Mouse (Mus musculus) lung, adult 18-20 months (tissue): Measurements from ENCODE around the gene Gm49384.

Experiments
- DNase-seq, 2 experiments: peaks; one replicate each; pipeline ENCODE4 v3.0.0; 2022; ENCODE audit warnings: mixed read lengths in 2 of 2

The Gm49384 gene

DNA sequence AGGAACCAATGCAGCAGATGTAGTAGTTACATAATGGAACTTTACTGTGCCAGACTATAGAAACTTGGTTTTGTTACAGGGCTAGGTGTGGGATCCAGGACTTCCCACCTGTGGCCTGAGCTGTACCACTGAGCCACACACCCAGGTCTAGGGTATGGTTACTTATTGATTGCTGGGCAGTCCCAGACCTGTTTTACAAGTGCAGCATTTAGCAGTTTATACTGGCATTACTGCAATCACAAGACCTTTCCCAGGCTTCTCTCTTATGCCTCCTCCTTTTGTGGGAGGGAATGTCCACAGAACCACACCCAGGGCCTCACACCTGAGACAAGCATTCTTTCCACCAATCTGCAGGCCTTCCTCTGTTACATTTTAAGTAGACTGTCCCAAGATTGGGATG lies 5.1 kb downstream of the Gm49384 start:
- no peak for DNase-seq

GRCm38 (mm10) chr12:69198164-69198535 lies 5.9 kb downstream of the Gm49384 start, which contains the start of gene Dnaaf2:
Gene Dnaaf2, minus strand, starts transcription at chr12:69198429.
- peak; percentile 66 to 75 for DNase-seq

DNA sequence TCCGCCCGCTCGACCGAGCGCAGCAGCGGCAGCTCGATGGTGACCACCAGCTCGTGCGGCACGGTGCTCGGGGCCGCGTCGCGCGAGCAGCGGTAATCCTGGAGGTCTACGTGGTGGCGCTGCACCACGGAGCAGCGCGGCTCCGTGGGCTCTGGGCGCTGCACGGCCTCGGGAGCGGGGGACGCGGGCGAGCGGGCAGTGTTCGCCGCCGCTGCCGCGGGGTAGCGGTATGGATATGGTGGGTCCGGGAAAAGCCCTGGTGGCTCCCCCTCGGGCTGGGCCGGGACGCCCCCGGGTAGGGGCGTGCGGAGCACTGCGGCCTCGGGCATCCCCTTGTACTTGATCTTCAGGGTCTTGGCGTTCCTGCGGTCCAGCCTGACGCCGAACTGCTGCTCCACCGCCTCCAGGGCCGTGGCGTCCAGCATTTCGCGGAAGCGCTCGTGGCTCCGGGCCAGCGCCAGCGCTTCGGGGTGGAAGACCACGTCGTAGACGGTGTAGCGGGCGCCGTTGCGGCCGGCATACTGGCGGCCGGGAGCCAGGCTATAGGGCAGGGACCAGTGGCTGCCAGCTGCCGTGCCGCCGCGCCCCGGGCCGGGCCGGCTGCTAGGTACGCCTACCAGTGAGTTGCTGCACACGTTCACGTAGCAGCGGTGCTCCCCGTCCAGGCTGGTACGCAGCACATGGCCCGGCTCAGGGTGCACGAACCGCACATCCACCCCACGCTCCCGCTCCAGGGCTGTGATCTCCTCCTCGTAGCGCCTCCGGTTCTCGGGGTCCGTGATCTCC lies 6.5 kb downstream of the Gm49384 start:
- DNase-seq, result peak; percentile 34 to 52

- peak; percentile 60 to 64 for DNase-seq
These were observed 7.4 kb downstream of the Gm49384 start, which contains the start of gene Gm49383 for GRCm38 (mm10) chr12:69196444-69197377. Gene Gm49383, minus strand, starts transcription at chr12:69197104.

DNA sequence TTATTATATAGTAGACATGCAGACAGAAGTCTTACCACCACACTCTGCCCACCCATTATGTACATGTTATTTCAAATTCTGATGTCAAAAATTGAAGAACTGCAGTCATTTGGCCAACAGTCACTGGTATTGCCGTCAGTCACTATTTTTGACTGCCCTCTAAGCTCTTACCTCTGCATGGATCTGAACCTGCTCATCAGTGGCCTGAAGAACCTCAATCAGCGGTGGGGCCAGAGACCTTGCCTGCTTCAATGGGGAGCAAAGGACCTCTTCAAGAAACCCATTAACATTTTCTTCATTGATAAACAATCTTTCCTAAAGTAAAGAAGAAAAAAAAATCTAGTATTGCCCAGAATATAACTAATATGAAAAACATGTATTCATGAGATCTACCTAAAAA lies 11.4 kb downstream of the Gm49384 start:
- DNase-seq, result no peak

DNA sequence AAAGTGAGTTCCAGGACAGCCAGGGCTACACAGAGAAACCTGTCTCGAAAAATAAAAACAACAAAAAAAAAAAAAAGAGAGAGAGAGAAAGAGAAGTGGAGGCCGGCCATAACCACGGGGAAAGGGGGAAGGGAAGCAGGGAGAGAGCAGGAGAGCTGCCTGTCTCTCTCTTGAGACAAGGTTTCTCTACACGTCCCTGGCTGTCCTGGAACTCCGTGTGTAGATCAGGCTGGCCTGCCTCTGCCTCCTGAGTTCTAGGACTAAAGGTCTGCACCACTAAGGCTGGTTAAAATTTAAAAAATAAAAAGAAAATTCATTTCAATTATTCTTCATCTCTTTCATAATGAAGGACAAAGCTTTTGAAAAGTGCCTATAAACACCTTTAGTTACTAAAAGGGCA lies 12.7 kb downstream of the Gm49384 start:
- DNase-seq, result no peak

GRCm38 (mm10) chr12:69190522-69190921 lies 13.5 kb downstream of the Gm49384 start:
- DNase-seq, result no peak

DNA sequence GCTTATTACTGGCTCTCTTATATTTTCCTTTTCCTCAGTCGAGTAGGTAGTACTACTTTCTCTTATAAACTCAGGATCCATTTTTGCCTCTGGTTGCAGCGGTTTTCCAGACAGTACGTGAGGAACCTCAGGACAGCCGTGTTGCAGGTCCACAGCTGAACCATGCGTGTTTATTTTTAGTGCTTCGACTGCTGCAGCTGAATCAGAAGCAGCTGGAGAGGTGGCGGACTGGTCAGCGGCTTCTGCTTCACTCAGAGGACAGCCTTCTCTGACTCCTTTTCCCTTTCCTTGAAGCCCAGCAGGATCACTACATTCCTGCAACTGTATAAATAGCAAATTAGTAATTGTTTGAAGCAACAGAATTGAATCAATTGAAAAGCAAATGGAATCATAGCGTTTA lies 14.0 kb downstream of the Gm49384 start:
- no peak for DNase-seq

DNA sequence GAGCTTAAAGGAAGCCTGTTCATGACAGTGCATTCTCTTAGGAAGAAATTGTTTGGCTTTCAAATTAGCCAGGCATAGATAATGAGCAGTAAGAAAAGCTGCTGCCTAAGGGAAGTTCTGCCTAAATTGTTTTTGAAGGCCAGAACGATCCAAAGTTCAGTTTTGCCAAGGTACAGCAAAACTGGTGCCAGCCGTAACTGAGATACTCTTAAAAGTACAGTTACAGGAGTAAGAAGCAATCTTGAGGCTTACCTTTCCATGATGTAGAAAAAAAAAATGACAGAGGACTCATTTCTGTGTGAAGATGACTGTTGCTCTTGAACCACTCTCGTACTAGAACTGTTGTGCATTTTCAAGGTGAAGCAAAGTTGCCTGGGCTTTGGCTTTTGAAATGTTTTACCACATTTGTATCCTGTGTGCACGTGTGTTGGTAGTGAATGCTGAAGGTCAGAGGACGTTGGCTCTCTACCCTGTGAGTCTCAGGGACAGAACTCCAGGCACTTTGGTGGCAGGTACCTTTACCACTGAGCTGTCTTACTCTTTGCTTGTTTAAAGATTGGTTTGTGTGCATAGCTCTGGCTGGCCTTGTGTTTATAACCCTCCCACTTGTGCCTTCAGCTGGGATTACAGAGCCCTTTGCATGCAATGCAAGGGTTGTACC lies 17.1 kb downstream of the Gm49384 start:
- DNase-seq, result no peak

DNA sequence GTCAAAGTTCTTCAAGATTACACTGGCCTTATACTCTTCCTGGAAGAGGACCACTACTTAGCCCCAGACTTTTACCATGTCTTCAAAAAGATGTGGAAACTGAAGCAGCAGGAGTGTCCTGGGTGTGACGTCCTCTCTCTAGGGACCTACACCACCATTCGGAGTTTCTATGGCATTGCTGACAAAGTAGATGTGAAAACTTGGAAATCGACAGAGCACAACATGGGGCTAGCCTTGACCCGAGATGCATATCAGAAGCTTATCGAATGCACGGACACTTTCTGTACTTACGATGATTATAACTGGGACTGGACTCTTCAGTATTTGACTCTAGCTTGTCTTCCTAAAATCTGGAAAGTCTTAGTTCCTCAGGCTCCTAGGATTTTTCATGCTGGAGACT lies 18.7 kb downstream of the Gm49384 start:
- no peak for DNase-seq

- peak; percentile 64 for DNase-seq
These were observed 19.4 kb downstream of the Gm49384 start for GRCm38 (mm10) chr12:69184342-69185295.

DNA sequence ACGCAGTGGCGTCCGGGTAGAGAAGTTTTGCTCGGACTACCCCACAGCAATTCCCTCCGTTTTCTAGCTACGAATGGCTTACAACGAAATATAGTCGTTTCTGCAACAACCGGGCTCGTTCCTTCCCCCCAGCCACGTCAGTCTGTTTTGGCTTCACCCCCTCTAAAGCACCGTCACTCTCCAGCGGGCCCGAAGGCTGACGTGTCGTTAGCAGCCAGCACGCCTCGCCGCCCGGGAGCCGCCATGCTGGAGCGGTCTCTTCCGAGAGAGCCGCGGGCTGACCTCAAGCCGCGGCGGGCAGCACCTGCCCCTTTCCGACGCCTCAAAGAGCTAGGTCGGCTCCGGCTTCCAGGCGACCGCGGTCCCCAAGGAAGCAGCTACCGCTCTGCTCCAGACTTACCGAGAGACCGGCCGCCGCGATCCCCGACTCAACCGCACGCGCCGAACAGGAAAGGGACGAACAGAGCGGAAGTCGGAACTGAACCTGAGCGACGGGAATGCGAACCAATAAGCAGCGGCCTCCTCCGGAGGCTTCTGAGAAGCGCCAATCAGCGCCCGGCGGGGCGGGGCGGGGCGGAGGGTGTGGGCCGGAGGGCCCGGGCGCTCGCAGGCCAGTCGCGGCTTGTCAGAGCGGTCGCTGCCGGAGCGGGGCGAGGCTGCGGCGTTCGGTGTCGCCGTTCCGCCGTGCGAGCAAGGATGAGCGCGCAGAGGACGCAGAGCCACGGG lies 20.3 kb downstream of the Gm49384 start, which contains the start of the genes Rpl36al and Mgat2:
Rpl36al (minus strand) TSS at position 501 of the 726 bp plus-strand sequence.
Mgat2 (plus strand) TSS at position 575 of the 726 bp plus-strand sequence.
- peak; percentile 98 to 99 for DNase-seq

DNA sequence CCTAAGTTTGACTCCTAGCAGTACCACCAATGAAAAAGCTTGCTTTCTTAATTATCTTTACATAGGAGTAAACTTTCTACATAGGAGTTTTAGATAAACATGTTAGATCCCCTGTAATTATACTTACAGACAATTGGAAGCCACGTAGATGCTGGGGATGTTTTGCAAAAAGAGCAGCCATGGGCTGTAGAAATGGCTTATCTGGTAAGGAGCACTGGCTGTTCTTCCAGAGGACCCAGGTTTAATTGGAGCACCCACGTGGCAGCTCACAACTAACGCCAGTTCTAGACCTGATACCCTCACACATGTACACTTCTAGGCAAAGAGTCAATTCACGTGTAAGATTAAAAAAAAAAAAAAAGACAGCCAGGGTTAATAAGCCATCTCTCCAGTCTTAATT lies 22.3 kb downstream of the Gm49384 start:
- DNase-seq, result no peak

DNA sequence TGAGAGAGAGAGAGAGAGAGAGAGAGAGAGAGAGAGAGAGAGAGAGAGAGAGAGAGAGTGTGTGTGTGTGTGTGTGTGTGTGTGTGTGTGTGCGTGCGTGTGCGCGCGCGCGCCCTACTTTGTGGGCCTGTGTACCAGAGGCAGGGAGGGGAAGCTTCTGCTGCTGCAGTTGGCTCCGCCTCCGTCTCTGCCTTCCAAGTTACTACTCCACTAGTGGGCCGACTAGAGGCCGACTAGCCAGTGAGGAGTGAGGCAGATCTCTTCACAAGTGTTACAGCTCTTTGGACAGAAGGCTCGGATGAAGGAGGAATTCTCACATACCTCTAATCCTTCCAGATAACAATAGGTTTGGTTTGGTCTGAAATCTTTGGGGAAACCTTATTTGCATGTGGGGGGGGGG lies 24.7 kb downstream of the Gm49384 start:
- DNase-seq, result no peak

DNA sequence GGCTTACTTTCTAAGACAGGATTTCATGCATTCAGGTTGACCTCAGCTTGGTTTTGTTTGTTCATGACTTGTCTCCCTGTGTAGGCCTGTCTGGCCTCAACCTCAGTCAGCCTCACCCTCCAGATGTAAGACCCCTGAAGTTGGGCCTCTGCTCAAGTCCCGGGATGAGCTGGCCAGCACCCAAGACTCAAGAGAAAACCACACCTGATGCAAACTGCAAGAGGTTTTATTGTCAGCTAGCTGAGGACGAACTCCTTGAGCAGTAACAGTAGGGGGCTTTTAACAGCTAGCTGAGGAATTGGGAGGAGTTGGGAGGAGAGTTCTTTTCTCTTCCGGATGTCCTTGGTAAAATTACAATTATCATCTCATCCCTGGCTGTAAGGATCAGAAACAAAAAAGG lies 26.5 kb downstream of the Gm49384 start:
- DNase-seq, result no peak

DNA sequence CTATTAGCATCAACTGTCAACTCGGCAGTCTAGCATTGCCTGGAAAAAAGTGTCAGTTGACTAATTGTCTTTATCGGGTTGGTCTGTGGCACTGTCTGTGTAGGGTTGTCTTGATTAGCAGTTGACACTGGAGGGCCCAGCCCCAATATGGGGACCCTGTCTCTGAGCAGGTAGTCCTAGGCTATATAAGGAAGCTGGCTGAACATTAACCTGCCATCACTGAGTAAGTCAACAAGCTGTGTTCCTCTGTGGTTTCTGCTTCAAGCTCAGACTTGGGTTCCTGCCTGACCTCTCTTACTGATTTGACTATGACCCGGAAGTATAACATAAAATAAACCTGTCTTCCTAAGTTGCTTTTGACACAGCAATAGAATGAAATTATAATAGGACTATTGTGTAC lies 28.1 kb downstream of the Gm49384 start:
- no peak for DNase-seq

GRCm38 (mm10) chr12:69171307-69171706 lies 32.8 kb downstream of the Gm49384 start:
- DNase-seq, result no peak

- DNase-seq, result peak; percentile 81 to 83
These were observed 35.5 kb downstream of the Gm49384 start, which contains the start of gene Lrr1 for GRCm38 (mm10) chr12:69168461-69169106. Gene Lrr1, plus strand, starts transcription at chr12:69168814.

DNA sequence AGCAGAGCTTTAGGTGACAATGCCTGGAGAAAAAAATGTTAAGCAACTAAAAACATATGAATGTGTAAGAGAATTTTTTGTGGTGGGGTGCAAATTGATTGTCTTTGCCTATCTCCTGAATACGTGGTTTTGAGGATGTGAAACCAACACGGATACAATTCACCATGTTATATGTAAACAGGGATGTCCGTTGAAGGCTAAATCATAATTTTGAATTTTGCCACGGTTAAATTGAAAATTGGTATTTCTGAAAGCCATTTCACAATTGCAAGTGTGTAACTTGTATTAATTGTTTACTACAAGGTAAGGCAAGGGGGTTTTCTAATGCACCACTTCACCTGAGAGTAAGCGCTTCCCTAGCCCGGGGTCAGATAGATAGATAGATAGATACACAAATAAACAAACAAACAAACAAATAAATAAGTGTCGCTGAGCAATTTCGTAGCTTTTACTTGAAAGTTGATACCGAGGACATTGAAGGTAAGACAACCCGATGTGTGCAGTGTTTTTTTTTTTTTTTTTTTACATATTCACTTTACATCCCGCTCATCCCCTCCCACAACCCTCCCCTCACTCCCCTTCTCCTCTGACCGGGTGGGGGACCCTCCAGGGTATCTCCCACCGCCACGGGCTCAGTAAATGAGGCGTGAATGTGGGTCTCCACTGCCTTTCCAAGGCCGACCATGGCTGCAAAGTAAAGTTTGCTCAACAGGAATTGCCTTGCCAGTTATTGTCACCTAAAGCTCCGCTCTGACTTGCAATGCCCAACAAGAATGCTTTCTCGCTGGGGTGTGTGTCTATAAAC lies 36.2 kb downstream of the Gm49384 start:
- no peak for DNase-seq
